Mouse (Mus musculus): ENCODE data around the gene Rreb1.

DNA sequence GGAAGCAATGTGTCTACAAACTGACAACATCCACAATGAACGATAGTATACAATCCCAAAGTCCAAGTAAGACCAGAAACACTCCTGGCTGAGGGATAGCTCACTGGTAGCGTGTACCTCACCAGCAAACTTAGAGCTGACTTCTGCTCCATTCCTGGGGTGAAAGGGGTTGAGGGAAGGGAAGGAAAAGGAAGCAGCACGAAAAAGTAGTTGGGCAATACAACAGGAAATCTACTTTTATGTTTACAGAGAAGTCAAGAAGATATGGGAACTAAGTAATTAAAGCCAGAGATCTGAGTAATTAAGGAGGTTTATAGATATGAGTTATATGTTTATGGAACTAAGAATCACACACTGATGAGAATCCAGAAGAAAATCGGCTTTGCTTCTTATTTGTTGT lies 36.0 kb upstream of the Rreb1 start:
- TF ChIP-seq EP300 (IDR thresholded peaks at IDR 0.05; ENCODE audit: low read depth) (no peak), CTCF (IDR thresholded peaks at IDR 0.05; ENCODE audit: low read depth) (no peak)

All from heart, postnatal 0 days (tissue).